Mouse (Mus musculus): Measurements from ENCODE around the gene Ctc1.
A peak's percentile ranks its signal among the peaks of the same experiment; 100 is the strongest.

The Ctc1 gene

DNA sequence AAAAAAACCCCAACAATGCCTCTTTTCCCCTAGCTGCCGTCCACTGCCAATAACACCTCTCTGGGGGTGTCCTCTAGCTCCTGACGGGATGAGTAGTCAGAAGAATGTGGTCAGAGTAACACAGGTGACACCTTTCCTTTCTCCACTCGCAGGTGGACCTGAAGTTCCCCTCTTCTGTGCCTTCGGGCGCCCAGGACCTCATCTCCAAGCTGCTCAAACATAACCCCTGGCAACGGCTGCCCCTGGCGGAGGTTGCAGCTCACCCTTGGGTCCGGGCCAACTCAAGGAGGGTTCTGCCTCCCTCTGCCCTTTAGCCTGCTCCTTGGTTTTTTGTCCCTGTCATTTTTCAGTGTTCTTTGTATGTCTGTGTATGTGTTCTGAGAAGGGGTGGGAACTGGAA, 35.0 kb downstream of the Ctc1 start:
- DNase-seq (ENCODE audit: low read depth): no peak

DNA sequence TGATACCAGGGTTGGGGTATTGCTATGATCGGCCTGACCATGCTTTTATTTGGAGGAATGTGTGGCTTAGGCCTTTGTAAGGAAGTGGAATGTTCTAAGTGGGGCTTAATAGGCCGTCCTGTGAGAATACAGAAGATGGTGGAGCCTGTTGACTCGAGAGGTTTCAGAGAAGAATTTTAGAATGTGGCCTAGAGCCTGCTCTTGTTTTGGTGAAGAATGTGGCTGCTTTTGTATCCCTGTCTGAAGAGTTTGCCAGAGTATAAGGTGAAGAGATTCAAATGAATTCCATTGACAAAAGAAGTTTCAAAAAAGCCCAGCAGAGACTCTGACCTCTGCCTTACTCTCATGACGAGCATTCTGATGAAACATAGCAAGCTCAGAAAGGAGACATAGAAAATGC, 36.1 kb downstream of the Ctc1 start:
- no peak for DNase-seq (ENCODE audit: low read depth)

DNA sequence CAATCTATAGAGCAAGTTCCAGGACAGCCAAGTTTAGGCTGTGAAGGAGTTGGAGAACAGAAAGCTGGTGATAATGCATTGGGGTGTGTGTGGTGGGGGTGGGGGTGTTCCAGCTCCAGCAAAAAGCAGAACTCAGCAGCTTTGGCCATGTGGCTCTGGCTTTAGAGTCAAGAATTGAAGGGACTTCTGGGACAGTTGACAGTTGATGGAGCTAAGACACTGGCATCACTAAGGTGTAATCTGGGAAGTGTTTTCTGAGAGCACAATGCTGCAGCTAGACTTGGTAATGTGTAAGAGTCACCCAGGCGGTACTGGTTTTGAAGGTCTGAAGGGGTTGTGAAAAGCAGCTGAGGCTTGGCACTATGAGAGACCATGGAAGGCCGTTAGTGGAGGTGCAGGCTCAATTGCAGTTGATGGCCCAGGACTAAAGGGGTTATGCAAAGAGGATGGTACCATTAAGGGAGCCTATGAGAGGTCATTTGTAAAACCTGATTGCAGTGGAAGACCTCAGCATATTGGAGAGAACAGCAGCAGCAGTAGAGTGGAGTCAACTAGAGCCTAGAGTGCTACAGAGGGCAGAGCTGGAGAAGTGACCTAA, 37.2 kb downstream of the Ctc1 start:
- DNase-seq (ENCODE audit: low read depth): no peak

DNA sequence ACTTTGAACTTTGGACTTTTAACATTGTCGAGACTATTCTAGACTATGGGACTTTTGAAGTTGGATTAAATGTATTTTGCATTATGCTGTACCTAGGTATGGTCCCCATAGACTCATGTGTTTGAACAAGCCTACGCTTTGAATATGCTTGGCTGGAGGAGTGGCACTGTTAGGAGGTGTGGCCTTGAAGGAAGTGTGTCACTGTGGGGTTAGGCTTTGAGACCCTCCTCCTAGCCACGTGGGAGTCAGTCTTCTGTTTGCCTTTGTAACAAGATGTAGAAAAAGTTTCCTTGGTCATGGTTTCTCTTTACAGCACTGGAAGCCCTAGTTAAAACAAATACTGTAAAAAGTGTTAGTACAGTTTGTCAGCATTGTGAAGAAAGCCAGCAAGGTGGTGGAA, 38.1 kb downstream of the Ctc1 start:
- DNase-seq (ENCODE audit: low read depth): peak; percentile 61

DNA sequence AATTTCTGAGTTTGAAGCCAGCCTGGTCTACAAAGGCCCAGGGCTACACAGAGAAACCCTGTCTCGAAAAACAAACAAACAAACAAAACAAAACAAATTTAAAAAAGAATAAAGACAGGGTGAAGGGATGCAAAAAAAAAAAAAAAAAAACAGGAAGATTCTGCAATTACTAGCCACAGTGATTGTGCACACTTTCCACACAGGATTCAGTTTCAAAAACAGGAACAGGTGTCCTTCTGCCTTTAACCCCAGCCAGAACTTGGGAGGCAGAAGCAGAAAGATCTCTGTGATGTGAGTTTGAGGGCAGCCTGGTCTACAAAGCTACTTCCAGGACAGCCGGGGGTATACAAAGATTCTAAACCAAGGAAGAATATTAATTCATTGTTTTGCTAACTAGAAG, 42.6 kb downstream of the Ctc1 start:
- DNase-seq (ENCODE audit: low read depth): no peak

DNA sequence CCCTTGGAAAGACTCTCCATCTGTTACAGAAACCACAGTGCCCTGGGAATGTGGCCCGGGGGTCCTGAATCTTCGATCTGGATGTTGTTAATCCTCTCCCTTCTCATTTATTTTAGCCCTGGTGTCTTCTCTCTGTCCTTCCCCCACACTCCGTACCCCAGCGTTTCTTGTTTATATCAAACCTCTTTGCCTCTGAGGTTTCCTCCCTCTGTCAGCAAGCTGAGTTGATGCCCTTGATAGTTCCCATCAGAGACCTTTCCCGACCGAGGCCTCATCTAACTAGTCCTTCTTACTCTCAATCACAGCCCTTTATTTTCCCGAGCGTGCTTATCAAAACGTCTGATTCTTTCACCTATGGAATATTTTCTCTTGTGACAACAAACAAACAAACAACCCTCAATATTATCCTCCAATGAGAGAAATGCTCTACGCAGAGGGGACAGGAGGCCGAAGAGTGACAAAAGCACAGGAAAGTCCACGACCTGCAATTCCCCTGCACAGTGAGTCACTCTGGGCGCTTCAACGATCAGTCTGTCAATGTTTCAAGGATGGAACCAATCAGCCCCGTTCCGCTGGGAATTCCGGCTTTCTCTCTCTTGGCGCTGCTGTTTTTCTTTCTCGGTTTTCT, 43.1 kb downstream of the Ctc1 start:
- DNase-seq (ENCODE audit: low read depth): no peak

DNA sequence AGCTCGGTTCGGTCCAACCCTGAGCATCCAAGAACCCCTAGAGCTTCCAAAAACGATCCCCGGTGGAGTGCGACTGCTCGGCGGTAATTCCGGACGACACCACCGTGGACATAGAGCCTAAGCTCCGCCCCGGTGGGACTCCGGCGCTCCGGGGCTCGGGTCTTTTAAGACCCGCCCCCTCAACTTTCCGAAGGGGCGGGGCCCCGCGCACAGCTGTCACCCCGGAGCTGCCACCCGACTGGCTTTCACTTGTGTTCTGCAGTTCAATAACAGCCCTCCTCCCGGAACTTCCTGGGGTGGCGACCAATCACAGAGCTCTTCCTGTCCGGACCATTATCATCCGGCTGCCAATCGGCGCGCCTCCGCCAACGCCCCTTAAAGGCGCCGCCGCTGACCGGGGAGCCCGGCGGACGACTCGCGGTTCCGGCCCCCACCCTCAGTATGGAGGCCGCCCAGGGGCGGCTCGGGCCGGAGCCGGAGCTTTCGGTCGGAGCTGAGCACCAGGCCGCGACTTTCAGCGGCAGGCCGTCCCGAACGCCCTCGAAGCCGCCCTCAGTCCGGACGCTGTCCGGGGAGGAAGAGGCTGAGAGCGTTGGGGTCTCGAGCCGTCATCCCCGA, 43.8 kb downstream of the Ctc1 start, which contains the start of gene Borcs6:
Borcs6 (plus strand) TSS at position 361 of the 618 bp plus-strand sequence.
- DNase-seq (ENCODE audit: low read depth): peak; percentile 95

DNA sequence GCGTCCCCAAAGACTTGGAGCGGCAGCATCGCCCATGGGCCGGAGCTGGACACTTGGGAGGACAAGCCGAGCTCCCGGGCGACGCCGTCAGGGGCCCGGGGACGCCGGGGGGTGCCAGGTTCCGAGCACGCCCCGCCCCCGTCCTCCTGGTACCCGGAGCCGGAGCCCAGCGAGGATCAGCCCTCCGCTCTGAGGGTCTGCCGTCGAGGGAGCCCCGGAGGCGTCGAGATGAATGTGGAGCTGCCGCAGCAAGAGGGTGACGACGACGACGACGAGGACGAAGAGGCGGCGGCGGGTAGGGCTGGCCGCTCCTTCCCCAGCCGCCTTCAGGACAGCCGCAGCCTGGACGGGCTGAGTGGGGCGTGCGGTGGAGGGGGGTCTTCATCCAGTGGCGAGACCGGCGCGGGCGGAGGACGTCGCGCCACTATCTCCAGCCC, 44.3 kb downstream of the Ctc1 start:
- no peak for DNase-seq (ENCODE audit: low read depth)

DNA sequence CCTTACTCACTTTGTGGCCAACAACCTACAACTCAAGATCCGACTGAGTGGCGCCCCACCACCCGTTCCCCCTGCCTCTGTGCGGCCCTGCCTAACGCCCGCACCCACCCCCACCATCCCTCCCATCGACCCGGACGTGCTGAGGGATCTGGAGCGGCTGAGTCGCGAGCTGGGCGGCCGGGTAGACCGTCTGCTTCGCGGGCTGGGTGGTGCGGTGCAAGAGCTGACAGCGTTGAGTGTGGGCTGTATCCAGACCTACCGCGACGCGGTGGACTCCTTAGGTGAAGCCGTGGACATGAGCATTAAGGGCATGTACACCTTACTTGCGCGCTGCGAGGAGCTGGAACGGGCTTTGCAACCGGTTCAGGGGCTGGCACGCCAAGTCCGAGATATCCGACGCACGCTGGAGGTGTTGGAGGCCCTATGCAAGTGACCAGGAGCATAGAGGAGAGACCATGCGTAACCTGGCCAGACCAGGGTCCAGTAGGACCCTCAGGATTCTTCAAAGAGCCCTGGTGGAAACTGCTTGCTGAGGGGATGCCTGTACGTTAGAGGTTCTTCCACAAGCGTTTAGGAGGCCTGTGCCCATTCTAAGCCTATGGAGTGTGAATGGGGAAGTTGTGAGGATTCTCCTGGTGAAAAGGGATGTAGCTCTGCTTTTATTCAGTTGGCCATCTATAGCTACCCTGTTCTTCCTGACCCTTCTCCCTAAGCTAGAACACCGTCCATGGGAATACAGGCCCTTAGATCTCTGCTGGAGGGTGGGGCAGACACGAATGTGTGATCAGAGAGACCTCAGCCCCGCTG, 44.9 kb downstream of the Ctc1 start:
- no peak for DNase-seq (ENCODE audit: low read depth)

DNA sequence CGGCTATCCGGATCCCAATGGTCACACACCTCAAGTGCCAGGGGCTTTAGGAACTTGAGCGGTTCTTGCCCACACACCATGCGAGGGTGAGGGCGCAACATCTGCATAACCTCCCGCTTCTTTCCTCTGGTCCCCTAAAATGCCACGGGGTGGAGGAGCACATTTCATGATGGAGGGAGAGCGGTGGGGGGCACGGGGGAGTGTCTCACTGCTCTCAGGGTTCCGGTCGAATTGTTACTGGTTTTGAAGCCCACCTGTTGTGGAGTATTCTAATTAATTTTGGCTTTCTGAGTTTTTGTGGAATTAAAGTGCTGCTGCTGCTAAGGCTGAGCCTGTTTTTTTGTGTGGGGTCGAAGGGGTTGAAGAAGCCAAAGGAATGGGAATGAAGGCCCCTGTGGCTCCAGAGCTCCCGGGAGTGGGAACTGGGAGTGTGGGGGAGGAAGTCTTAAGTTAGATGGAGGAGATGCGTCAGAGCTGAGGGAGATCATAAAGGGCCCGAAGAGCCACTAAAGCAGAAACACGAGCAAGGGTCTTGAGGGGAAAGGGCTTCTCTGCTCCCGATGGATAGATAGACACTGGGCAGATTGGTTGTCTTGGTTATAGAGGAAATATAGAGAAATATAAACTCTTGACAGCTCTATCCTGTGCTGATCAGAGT, 45.7 kb downstream of the Ctc1 start:
- no peak for DNase-seq (ENCODE audit: low read depth)

DNA sequence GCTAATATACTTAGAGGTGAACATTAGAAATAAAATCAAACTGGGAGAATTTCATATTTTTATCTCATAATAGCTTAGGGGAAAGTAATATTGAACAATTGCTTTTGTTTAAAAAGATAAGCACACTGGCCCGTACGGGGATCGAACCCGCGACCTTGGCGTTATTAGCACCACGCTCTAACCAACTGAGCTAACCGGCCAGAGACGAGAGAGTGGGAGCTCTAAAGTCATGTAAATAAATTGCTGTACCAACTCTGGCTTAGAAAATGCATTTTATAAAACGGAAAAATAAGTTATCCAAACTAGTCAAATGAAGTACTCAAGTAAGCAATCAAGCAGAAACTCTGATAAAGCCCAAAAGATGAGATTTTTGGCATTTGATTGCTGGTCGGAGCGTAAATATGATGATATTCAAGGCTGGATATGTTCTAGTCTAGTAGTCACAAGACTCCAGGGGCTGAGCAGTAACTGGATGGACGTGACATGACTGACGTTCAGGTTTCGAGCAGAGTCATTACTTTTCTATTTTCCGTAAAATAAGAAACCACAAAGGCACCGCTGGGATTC, 46.6 kb downstream of the Ctc1 start:
- DNase-seq (ENCODE audit: low read depth): peak; percentile 89

DNA sequence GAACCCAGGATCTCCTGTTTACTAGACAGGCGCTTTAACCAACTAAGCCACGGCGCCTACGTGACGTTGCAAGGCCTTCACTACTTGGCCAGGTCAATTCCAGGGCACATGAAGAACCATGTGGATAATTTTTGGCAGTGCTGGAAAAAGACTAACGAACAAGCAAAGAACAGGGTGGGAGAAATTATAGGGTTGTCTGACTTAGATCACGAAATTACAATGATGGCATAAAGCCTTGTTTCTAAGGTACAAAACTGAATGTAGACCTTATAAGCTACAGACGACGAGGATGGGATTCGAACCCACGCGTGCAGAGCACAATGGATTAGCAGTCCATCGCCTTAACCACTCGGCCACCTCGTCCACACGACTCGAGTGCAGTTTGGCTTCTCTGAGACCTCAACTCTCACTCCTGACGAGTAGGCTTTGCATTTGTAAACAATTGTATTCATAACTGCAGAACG, 47.1 kb downstream of the Ctc1 start:
- DNase-seq (ENCODE audit: low read depth): peak; percentile 96

DNA sequence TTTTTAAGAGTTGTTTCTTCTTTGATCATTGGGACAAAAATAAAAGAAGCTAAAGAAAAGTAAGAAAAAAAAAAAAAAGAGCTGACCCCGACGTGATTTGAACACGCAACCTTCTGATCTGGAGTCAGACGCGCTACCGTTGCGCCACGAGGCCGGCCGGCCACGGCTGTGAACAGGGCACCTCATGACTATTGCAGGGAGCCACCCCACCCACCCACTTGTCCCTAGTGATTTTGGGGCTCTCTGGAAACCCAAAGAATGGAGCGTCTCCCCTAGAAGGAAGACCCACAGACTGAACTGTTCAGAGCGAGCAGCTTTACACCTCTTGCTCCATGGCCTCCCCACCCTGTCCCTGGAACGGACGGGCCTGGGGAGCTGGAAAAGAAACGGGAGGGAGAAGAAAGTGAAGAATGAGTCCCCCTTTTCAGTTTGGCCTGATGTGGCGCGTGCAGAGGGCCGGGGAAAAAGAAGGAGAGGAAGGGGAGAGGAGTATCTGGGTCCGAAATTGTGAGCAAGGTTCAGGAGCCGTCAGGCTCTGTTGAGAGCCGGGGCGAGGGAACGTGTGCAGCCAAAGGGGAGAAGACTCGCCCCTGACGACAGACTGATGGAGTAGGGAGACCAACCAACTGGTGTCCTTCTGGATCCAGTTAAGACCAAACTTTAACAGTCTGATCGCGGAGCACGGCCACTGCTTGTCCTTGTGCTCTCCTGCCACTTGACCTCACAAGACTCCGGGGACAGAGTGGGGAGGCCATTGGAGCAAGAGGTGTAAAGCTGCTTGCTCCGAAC, 47.9 kb downstream of the Ctc1 start:
- peak; percentile 93 for DNase-seq (ENCODE audit: low read depth)

DNA sequence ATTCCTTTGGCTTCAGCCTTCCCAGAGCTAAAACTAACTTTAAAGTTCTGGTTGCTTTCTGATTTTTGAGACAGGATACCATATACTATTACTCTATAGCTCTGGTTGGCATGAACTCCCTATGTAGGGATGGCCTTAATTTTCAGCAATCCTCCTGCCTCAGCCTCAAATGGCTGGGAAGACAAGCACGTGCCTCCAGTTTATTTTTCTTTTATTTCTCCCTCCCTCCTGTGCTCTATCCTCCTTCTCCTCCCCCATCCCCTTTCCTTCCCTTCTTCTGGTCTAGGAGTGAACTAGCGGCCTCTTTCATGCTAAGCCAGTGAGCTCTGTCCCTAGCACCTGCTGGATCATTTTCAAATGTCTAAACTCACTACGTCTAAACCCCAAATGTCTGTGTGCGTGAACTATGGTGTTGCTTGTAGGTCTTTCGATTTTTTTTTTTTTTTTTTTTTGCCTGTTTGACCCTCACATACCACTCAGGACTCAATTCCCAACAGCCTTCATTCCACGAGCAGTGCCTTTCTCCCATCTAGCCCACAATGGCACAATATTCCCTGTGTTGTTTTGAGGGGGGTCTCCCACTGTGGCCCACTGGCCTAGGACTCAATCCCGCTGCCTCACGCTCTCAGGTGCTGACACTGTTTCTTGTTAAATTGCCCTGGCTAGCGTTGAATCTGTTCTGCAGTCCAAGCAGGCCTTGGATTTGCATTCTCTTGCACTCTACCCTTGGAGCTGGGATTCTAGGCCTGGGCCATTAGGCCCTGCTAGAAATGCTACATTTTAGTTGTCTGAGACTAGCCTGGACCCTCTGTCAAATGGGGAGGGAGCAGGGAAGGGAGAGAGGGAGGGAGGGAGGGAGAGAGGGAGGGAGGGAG, 48.8 kb downstream of the Ctc1 start:
- DNase-seq (ENCODE audit: low read depth): no peak

DNA sequence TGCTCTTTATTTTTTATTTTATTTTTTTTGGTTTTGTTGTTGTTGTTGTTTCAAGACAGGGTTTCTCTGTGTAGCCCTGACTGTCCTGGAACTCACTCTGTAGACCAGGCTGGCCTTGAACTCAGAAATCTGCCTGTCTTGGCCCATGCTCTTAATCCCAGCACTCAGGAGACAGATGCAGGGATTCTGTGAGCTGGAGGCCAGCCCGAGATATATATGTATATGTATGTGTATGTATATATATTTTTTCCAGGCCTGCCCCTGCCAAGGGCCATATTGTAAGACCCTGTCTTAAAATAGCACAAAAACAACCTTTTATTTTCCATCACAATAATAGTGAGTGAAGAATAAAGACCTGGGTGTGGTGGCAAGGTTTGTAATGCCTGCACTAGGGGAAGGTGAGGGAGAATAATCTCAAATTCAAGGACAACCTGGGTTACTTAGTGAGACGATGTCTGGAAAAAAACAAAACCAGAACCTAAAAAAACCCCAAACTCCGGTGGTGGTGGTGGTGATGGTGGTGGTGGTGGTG, 49.7 kb downstream of the Ctc1 start:
- no peak for DNase-seq (ENCODE audit: low read depth)

DNA sequence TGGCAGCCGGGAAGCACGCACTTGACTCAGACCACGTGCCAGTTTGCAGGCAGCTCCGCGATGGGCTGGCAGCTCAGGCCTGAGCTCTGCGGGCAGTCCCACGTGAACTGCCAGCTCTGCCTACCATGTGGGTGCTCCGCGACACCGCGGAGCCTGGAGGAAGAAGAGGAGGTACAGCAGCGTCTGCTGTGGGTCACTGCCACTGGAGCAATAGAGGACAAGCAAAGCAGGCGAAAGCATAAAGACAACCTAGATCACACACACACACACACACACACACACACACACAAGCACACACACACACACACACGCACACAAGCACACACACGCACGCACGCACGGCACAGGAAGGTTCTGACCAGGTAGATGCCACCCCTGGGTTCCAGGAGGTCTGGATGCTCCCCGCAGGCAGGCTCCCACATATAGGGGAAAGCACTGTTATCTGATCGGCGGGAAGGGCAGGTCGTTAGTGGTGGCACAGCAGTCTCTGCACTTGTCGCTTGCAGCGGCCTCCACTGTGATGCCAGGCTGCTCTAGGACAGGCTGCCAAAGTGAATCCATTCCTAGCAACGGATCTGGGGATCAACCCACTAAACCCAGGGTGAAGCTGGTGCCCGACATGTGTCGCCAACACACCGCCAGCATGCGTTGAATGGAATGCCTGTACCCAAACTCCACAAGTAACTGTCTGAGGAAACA, 50.6 kb downstream of the Ctc1 start:
- peak; percentile 70 for DNase-seq (ENCODE audit: low read depth)

DNA sequence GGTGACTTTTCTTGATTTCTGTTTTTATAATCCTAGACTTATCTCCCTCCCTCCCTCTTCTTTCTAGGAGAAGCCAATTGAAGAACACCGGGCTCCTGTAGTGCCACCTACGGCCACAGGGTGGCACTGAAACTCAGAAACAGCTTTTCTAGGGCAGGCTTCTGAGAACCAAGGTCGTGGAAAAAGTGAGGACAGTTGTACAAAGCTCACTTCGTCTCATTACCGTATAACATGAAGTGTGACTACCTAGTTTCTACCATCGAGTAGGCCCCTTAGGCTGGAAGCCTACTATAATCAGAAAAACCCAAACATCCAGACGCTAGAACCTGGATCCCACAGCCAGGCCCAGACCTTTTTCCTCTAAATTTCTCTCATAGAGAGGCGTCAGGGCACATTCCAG, 51.2 kb downstream of the Ctc1 start:
- peak; percentile 93 for DNase-seq (ENCODE audit: low read depth)

DNA sequence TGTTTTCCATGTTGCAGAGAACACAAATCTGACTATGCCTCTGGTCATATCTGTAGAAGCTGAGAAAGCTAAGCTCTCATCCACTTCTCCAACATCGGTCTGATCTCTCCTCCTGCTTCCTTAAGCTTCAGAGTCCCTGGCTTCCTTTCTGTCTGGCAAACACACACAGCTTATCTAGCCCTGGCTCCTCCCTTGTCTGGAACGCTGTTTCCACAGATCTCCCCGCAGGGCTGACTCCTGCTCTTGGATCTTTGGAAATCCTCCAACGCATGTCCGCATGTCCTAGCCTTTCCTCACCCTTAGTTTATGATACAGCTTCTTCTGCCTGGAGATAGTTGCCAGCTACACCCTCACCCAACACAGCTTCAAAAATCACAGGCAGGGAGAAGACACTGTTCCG, 51.9 kb downstream of the Ctc1 start:
- DNase-seq (ENCODE audit: low read depth): no peak

DNA sequence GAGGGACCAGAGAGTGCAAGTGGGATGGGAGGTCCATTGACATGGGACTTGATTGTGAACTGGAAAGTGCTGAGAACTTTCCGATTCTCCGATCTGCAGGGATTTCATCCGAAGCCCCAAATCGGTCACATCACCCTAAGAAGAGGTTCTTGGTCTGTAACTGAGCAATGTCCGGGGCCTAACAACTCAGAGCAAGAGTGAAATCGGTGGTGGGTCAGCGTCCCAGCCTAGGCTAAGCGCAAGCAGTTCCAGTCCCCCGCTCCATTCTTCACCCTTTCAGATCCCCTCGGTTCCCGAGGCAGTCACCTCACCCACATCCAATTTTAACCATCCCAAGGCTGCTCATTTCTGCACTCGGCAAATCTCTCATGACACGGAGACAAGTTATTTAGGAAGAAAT, 54.4 kb downstream of the Ctc1 start:
- DNase-seq (ENCODE audit: low read depth): no peak

Data from naive thymus-derived CD4-positive, alpha-beta T cell, adult 2 months (primary cell).